Mouse (Mus musculus): Measurements from ENCODE around the gene Guca1b. TPM values are rescaled to one million over a fixed set of nuclear protein-coding genes. Genes with fewer than 3 reads are reported as not detected.
"Not testable (repeated sequence)": the region's sequence is repeated elsewhere in the genome, so short reads cannot be mapped to it uniquely, and the experiment has no call there.

Gene Guca1b
- total RNA-seq, 2 experiments from 2014 or later = 2.0 to 3.1 TPM

DNA sequence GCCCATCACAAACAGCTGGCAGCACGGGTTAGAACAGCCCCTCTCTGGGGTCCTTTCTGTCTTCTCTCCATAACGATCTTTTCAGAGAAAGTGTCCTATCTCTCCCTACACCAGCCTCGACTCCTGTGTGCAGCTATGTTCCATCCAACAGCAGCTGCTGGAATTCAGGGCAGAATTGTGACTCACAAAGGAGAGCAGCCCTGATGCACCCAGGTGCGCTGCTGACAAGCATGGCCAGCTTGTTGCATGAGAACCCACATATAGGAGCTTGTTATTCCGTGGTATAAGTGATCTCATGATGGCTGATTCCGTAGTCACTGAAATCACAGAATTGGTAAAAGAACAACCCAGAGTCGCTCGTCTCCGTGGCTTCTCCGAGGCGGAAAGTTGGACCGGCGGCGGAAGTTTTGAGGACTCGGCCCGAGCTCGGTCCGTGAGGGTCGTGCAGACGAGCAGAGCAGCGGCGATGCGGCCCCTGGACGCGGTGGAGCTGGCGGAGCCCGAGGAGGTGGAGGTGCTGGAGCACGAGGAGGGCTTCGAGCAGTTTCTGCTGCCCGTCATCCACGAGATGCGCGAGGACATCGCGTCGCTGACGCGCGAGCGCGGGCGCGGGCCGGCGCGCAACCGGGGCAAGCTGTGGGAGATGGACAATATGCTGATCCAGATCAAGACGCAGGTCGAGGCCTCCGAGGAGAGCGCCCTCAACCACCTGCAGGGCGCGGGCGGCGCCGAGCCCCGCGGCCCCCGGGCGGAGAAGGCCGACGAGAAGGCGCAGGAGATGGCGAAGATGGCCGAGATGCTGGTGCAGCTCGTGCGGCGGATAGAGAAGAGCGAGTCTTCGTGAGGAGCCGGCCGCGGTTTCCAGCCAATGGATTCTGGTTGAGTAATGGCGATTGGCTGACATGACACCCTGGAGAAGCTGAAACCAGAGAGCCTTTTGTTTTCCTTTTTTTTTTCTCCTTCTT lies 25.0 kb downstream of the Guca1b start:
- DNase-seq (ENCODE audit: low spot score in 2 of 2) = not testable (repeated sequence)

DNA sequence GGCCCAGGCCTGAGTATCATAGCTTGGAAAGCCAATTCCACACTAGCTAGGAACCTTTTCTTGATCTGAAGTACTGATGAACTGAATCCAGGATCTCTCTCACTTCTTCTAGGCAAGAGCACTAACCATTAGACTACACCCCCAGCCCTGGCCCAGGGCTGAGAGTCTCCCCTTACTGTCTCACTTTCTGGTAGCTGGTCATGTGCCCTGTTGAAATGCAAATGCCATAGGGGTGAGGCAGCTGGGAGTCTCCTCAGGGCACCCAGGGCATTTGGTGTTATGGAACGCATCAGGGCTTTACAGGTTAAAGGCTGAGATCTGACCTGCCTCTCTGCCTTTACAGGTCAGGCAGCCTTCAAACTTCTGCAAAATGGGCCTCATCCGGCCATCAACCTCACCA lies 35.0 kb downstream of the Guca1b start:
- DNase-seq (ENCODE audit: low spot score in 2 of 2) = no peak

DNA sequence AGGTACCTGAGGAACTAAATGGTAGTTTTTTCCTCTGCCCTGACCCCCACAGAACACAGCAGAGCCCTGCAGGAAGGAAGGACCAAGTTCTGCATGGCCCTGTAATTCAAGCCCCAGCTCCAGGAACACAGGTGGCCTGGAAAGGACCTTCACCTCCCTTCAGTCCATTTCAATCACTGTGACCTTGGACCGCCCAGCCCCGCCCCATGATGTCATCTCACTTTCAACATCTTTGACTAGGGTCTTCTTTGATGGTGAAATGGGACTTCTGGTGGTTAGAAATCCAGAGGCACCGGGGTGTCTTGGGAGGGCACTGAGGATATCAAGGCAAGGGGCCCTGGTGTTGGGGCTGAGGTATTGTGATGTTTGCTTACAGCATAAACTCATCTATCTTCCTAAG lies 36.4 kb downstream of the Guca1b start:
- DNase-seq (ENCODE audit: low spot score in 2 of 2) = no peak

DNA sequence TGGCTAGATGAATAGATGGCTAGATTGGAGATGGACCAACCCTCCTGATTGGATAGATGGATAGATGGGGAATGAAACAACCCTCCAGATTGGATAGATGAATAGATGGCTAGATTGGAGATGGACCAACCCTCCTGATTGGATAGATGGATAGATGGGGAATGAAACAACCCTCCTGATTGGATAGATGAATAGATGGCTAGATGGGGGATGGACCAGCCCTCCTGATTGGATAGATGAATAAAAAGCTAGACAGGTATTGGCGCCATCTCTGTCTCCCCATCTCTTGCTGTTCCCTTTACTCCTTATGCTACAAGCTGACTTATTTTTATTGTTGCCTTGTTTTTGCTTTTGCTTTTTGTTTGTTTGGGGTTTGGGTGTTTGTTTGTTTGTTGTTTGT lies 37.4 kb downstream of the Guca1b start:
- DNase-seq (ENCODE audit: low spot score in 2 of 2) = not testable (repeated sequence)

DNA sequence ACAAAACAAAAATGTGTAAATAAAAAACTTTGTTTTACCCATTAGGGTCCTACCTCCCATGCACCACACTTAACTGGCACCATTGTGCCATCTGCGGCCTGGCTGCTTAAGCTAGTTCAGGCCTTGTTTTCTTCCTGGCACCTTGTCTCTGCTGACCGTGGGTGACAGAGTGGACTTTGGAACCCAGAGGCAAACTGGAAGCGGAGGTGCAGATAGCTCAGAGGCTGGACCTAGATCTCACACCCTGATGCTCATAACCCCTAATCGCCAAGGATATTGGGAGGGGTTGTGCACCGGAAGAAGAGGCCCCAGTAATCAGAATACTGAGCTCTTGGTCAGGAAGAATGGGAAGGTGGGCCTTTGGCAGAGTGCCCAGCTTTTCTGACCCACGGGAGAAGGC lies 39.0 kb downstream of the Guca1b start:
- DNase-seq (ENCODE audit: low spot score in 2 of 2) = no peak

DNA sequence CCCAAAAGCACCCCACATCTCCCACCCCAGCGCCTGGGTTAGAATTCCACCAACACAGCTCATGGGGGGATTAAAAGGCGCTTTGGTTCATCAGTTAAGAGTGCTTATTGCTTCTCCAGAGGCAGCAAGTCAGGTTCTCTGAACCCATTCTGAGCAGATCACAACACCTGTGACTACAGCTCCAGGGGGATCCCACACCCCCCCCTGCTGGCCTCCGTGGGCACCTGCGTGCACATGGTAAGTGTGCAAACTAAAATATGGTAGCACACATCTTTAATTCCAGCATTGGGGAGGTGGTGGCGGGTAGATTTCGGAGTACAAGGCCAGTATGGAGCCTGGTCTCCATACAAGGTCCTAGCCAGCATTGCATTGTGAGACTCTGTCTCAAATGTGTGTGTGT lies 42.1 kb downstream of the Guca1b start:
- DNase-seq (ENCODE audit: low spot score in 2 of 2) = no peak

DNA sequence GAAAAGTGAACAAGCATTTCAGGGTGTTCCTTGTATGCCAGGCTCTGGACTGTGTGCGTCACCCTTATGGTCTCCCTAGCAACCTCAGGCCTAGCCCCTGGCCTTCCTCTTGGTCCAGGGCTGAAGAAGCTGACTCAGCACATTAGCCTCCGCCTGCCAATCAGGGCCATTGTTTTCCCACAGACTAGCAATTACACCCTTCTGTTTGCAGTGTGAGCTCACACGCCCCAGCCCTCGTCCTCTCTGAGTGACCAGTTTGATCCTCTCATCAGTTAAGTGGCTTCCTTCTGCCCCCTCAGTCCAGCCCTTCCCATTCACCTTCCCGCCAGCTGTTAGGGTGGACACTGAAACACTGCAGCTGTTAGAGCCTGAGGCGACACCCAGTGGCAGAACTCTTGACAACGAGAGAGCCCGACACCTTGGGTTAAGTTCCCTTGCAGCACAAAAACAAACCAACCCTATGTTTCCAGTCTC lies 43.7 kb downstream of the Guca1b start:
- DNase-seq (ENCODE audit: low spot score in 2 of 2) = peak in 1 of 2 experiments; percentile 16

DNA sequence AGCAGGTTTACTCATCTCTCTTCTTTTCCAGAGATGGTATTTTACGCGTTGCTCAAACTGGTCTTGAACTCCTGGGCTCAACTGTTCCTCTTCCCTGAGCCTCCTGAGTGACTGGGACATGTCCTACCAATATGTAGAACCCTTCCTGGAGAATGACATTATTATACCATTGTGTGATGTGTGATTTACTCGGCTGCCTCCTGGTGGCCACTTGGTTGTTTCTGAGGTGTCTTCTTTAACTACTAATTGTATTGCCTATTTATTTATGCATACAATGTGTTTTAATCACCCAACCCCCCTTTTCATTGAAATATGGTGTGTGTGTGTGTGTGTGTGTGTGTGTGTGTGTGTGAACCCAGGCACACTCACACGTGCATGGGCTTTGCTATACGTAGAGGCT lies 45.6 kb downstream of the Guca1b start:
- DNase-seq (ENCODE audit: low spot score in 2 of 2) = no peak

DNA sequence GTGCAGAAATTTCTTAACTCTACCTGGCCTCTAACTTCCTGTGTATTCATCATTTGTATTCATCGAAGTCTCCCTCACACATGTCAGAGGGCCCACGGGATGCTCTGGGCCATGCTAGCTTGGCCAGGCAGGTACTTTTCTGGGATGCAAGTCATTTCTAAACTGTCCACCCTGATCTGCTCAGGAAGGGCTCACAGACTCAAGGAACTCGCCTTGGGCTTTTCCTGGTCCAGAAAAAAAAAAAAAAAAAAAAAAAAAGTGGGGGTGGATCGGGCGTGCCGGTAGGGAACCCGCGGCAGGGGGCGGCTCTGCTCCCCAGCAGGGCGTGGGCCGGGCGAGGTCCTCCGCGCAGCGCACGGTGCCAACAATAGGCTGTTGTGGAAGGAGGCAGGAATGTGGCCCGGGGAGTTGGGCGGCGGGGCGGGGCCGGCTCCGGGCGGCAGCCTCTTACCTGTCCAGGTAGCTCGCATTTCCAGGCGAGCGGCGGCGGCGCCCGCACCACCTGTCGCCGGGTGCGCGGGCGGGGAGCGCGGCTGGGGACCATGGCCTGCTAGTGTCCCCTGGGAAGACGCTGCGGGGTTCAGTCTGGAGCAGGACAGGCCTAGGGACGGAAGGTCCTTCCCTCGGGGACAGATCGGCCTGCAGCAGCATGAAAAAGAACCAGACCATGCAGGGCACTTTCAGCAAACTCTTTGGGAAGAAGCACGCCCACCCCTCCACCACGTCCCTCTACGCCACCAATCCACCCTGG lies 51.1 kb downstream of the Guca1b start, which contains the start of gene AI661453:
Gene AI661453, plus strand, starts transcription at position 460 of the 751 bp plus-strand sequence.
- DNase-seq (ENCODE audit: low spot score in 2 of 2) = no peak

DNA sequence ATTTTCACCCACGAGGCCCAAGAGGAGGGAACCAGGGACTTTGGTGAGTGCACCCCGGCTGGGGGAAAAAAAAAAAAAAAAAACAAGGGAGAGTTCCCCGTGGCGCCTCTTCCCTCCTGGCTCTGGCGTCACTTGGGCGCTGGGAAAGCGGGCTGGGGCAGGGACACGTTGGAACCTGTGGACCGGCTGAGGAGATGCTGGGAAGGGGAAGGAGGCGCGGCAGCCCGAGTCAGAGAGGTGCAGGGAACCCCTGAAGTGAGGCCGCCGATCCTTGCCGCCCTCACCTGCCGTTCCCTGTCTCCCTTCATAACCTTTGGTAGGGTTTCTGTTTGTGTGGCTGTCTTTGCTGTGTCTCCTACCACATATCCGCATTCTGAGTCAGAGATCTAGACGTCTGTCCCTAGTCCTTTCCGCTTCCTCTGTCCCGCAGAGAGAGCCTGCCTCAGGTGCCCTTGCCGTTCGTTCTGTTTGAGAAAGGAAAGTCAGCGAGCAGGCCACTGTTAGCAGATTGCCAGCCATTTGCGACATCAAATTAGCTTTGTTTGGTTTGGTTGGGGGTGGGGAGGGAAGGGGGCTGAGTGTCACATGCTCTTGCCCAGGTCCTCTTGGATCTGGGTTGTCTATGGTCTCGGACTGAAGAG lies 51.8 kb downstream of the Guca1b start, which contains the start of gene 1700001C19Rik:
Gene 1700001C19Rik, minus strand, starts transcription at position 470 of the 641 bp plus-strand sequence.
- DNase-seq (ENCODE audit: low spot score in 2 of 2) = no peak

DNA sequence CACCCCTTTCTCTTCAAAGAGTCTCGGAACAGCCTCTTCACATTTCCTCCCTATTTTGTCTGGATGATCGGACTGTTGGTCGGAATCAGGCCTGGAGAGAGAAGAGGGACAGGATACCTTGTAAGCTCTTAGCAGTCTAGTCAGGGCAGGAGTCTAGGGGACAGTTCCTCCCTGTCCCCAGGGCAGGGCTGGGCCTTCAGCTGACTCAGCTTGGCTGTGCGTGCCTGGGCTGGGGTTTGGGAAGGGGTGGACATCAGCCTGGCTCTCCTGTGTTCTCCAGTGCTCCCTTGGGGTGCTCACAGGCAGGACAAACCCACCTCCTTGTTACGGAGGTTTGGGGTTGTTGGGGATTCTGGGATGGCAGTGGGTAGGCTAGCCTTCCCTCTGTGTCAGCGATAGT lies 53.4 kb downstream of the Guca1b start:
- no peak for DNase-seq (ENCODE audit: low spot score in 2 of 2)

DNA sequence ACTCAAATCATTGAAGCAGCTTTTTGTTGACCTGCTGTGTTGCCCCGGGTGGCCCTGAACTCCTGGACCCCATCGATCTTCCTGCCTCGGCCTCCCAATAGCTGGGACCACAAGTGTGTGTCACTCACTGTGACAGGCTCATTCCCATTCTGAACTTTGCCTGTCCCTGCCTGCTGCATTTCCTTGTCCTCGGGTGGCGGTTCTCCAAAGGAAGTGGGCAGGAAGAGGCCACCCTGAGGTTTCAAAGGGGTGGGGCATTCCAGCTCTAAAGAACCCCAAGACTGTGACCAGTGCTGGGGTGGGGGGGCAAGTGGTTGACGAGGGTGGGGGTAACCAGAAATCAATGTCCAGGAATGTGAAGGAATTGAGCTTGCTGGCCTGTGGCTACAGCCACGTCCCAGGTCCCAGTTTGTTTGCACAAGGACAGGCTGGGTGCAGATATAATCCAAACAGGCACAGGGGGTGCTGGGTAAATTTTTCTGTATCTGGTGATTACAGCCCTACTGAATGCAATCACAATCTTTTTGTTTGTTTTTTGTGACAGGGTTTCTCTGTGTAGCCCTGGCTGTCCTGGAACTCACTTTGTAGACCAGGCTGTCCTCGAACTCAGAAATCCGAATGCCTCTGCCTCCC lies 54.3 kb downstream of the Guca1b start:
- no peak for DNase-seq (ENCODE audit: low spot score in 2 of 2)

DNA sequence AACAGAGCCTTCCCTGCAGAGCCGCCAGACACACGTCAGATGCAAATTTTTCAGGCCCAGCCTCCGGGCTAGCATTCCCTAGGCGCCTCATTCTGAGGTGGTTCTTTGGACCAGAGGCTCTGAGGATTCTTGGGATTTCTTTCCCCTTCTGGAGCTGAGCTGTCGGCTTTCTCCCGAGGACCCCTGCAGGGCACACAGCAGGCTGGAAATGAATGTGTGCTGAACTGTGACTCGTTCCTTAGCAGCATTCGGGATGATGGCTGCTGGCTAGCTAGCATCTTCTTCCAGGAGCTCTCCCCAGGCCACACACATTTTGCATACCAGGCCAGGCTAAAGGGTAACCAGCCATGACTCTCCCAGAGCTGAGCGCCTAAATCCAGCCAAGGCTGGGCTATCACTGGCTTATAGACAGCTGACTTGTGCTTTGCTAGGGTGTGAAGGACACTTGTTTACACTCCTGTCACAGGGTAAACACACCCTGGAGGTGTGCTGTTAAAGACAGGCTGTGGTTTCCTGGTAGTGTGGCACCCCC lies 55.2 kb downstream of the Guca1b start:
- no peak for DNase-seq (ENCODE audit: low spot score in 2 of 2)

DNA sequence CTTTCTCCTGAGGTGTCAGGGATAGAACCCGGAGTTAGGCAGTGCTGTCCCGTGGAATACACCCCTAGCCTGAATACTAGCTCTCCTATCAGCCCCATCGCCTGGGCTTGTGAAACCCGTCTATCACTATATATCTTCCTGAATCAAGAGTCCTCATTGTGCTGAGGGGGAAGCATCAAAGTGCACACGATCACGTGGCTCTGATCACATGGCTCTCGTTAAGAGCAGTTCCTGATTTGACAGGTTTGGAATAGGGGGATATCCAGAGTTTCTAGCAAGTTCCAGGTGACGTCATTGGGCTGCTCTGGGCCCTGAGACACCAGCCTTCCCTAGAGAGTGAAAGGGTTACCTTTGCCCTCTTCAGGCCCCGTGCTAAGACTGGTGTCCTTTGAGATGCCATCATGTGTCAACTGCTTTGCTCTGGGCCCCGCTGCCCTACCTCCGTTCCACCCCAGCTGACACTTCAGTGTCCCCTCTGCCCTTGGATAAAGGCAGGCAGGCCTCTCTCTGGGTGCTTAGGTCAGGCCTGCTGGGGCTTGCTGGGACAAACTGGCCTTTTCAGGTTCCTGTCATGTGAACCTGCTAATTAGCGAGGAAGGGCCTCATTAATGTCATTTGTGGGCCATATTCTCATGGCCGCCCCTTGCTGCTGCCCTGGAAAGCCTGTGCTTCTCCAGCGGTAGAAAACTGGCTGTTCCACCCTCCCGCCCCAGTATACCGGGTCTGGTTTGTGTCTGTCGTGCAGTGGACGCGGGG lies 56.3 kb downstream of the Guca1b start:
- no peak for DNase-seq (ENCODE audit: low spot score in 2 of 2)

DNA sequence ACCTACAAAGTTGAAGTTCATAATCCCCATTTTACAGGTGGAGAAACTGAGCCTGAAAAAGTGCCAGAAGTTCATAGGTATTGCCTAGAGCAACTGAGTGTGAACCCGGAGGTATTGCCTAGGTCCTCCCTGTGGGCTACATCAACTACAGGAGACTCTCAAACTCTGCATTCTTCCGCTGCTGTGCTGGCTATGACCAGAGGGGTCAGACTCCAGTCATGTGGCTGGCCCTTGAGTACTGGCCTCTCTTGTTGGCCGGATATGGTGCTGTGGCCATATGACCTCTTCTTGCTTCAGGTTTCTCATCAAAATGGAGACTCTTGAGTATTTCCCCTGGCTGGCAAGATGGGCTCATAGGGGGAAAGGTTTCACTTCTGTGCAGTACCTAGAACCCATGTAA lies 57.1 kb downstream of the Guca1b start:
- DNase-seq (ENCODE audit: low spot score in 2 of 2) = no peak

Other genes with a start within 250 kb of the Guca1b start
- gene Mrps10, start 16.5 kb upstream of the Guca1b start, total RNA-seq (2021) = 10 to 100 TPM; 48.3 to 52.8 TPM
- gene Guca1a, start 15.2 kb downstream of the Guca1b start, total RNA-seq (2021) = 1 to 10 TPM; 1.4 to 1.8 TPM
- 1 to 10 TPM; 2.7 to 4.4 TPM for gene AI661453, start 51.2 kb downstream of the Guca1b start, total RNA-seq (2021)
- gene 1700001C19Rik, start 52.0 kb downstream of the Guca1b start, total RNA-seq (2021) = under 1 TPM; 0.48 to 0.96 TPM
- 10 to 100 TPM; 31.7 to 38.1 TPM for gene Taf8, start 116.9 kb downstream of the Guca1b start, total RNA-seq (2021)
- gene Ccnd3, start 119.7 kb downstream of the Guca1b start, total RNA-seq (2021) = 100 to 1,000 TPM; 198 to 200 TPM
- 10 to 100 TPM; 12.5 to 14.3 TPM for gene Bysl, start 226.1 kb downstream of the Guca1b start, total RNA-seq (2021)
- 10 to 100 TPM; 40.4 to 40.8 TPM for gene Med20, start 226.2 kb downstream of the Guca1b start, total RNA-seq (2021)
- 1 to 10 TPM; 4.1 to 4.8 TPM for gene Gm20517, start 226.2 kb downstream of the Guca1b start, total RNA-seq (2021)
- gene Usp49, start 245.3 kb downstream of the Guca1b start, total RNA-seq (2021) = 10 to 100 TPM; 12.7 to 13.3 TPM